In genomic region chr5:91518302-91518790, GRCm38 (mm10) we compare ENCODE assay signal across 8 mouse cellular contexts. TPM values are rescaled to one million over a fixed set of nuclear protein-coding genes. Genes with fewer than 3 reads are reported as not detected.
DNase-seq lines count a peak whose midpoint lies in the region; ATAC-seq and TF ChIP-seq lines count a peak whose summit lies in the region.

No protein-coding gene starts in this region.

- no peaks in the 10 kb centered on the region for H3K36me3 ChIP-seq in intestine, embryonic 15.5 days

- 1% methylated on average over 16 of the region's 16 CpGs for WGBS in intestine, embryonic 15.5 days

- no peaks in the 10 kb centered on the region for H3K27me3 ChIP-seq in intestine, embryonic 15.5 days (replicated peaks)

- peak overlapping the region; percentile 42 for H3K4me3 ChIP-seq in embryonic fibroblast, embryonic 13.5 days (ENCODE audit: insufficient read depth, low read length)
- peak overlapping the region; percentile 61 for H3K4me3 ChIP-seq in intestine, embryonic 15.5 days (replicated peaks)

- peak; percentile 17 for DNase-seq in ovary, postnatal 36 days (ENCODE audit: low spot score)
- no peak for DNase-seq in ovary, postnatal 10 days (ENCODE audit: low spot score)
- peak; percentile 36 for DNase-seq in neural tube, embryonic 10.5 days (ENCODE audit: extremely low spot score, low spot score)
- DNase-seq in frontal cortex, postnatal 25 days (ENCODE audit: low spot score in 2 of 2) = no peak
- DNase-seq in layer of hippocampus, postnatal 36 days = no peak
- DNase-seq in lung, postnatal 14 days = no peak

- TF ChIP-seq CTCF in embryonic fibroblast, embryonic 13.5 days (IDR thresholded peaks at IDR 0.05; ENCODE audit: borderline replicate concordance, insufficient read depth, low read length) = no peak

- no peak overlapping the region for H3K27ac ChIP-seq in embryonic fibroblast, embryonic 13.5 days (ENCODE audit: insufficient read depth, low read length)
- no peak overlapping the region for H3K27ac ChIP-seq in intestine, embryonic 15.5 days

- H3K9ac ChIP-seq in intestine, embryonic 15.5 days = peak overlapping the region; percentile 50

- H3K4me1 ChIP-seq in embryonic fibroblast, embryonic 13.5 days (ENCODE audit: control insufficient read depth, insufficient read depth, low read length) = no peaks in the 10 kb centered on the region
- H3K4me1 ChIP-seq in intestine, embryonic 15.5 days (replicated peaks) = peaks cover 15% of the 10 kb centered on the region

- no peak for TF ChIP-seq POLR2A in embryonic fibroblast, embryonic 13.5 days (IDR thresholded peaks at IDR 0.05; ENCODE audit: low read depth, low read length)

- peak overlapping the region; percentile 94 for H3K4me2 ChIP-seq in intestine, embryonic 15.5 days (replicated peaks)

- no peaks in the 10 kb centered on the region for H3K9me3 ChIP-seq in intestine, embryonic 15.5 days

- ATAC-seq in intestine, embryonic 15.5 days = 0 out of 2 replicates have a peak, but pooled peaks have one; percentile 9

RNA-seq across cellular contexts. Expression of gene Parm1, which starts 0.9 kb away (rescaled TPM):
- 6.2 and 7.1 TPM in 2 replicates for polyA plus RNA-seq in embryonic fibroblast, embryonic 13.5 days (2011; ENCODE audit: insufficient read length, low read depth, missing spikeins)
- polyA plus RNA-seq in intestine, embryonic 15.5 days (2015; fragmentation: Nextera tagmentation; extraction: Ambion mirVana) = 22.1 and 23.9 TPM in 2 replicates
- total RNA-seq in layer of hippocampus, postnatal 36 days (2021) = 10 to 100 TPM; 46.3 to 46.8 TPM

Comparison
In these comparisons a context has a peak if more than half of its experiments do, and no peak if none do; other contexts are left out.
1. DNase-seq: peak in ovary, postnatal 36 days (single experiment) and neural tube, embryonic 10.5 days (single experiment); none in ovary, postnatal 10 days (single experiment), frontal cortex, postnatal 25 days (0 of 2), layer of hippocampus, postnatal 36 days (0 of 2) and lung, postnatal 14 days (single experiment).